Mouse (Mus musculus) MEL (cell line): ENCODE data around the gene Senp1. TPM values are rescaled to one million over a fixed set of nuclear protein-coding genes. Genes with fewer than 3 reads are reported as not detected.

Experiments
- DNase-seq: peaks from one replicate; pipeline ENCODE4 v3.0.0; 2011; ENCODE audit warnings: low read depth, low spot score
- H3K27ac ChIP-seq: 2 replicates; pipeline ENCODE4 v1.5.1; 2012; ENCODE audit warnings: low read depth, mild to moderate bottlenecking, control low read depth, low read length, moderate library complexity; ENCODE audit not compliant: control insufficient read depth
- H3K27me3 ChIP-seq, 2 experiments: fragments of 150-350 bp in 1 of 2; sonication (generic) in 1 of 2; 2 replicates each; pipeline ENCODE4 v1.6.1; 2012; ENCODE audit warnings: low read length in 2 of 2, mild to moderate bottlenecking in 2 of 2, improper control_type of control experiment in 1 of 2, moderate library complexity in 1 of 2; ENCODE audit not compliant: insufficient read depth in 2 of 2, control insufficient read depth in 1 of 2
- H3K36me3 ChIP-seq, 2 experiments: 2 replicates each; pipeline ENCODE4 v1.6.1; 2012 to 2014; ENCODE audit warnings: low read length in 2 of 2, improper control_type of control experiment in 1 of 2, inconsistent platforms in 1 of 2, mild to moderate bottlenecking in 1 of 2; ENCODE audit not compliant: insufficient read depth in 2 of 2, control insufficient read depth in 1 of 2
- H3K4me1 ChIP-seq, 2 experiments: fragments of 150-350 bp in 1 of 2; sonication (generic) in 1 of 2; 2 replicates each; pipeline ENCODE4 v1.6.1; 2012; ENCODE audit warnings: low read length in 2 of 2, improper control_type of control experiment in 1 of 2, mild to moderate bottlenecking in 1 of 2; ENCODE audit not compliant: insufficient read depth in 2 of 2, control insufficient read depth in 1 of 2
- H3K4me3 ChIP-seq, 2 experiments: fragments of 150-350 bp in 1 of 2; sonication (generic) in 1 of 2; 2 replicates each; pipeline ENCODE4 v1.5.1; 2012; ENCODE audit warnings: low read depth in 2 of 2, low read length in 2 of 2, mild to moderate bottlenecking in 2 of 2, moderate library complexity in 2 of 2, control low read depth in 1 of 2, improper control_type of control experiment in 1 of 2; ENCODE audit not compliant: control insufficient read depth in 1 of 2, insufficient read depth in 1 of 2
- H3K79me2 ChIP-seq: 2 replicates; pipeline ENCODE4 v1.6.1; 2012; ENCODE audit warnings: mild to moderate bottlenecking, low read length, moderate library complexity; ENCODE audit not compliant: control insufficient read depth, poor library complexity, insufficient read depth
- H3K9ac ChIP-seq: 2 replicates; pipeline ENCODE4 v1.6.1; 2012; ENCODE audit warnings: low read depth, mild to moderate bottlenecking, control low read depth, low read length, moderate library complexity; ENCODE audit not compliant: control insufficient read depth, poor library complexity, severe bottlenecking
- H3K9me3 ChIP-seq: fragments of 150-350 bp; sonication (generic); replicated peaks from 2 replicates; pipeline ENCODE4 v1.6.1; 2012; ENCODE audit warnings: mild to moderate bottlenecking, low read length, improper control_type of control experiment, moderate library complexity; ENCODE audit not compliant: insufficient read depth
- BHLHE40 ChIP-seq: IDR thresholded peaks from 2 replicates; pipeline ENCODE4 v1.6.1; 2012; ENCODE audit warnings: low read depth, mild to moderate bottlenecking, inconsistent platforms, low read length, improper control_type of control experiment, borderline replicate concordance
- CHD2 ChIP-seq: IDR thresholded peaks from 2 replicates; pipeline ENCODE4 v1.6.1; 2011; ENCODE audit warnings: low read length, improper control_type of control experiment
- CTCF ChIP-seq, 3 experiments: IDR thresholded peaks in 2 of 3; conservative IDR thresholded peaks in 1 of 3; 2 replicates each; pipeline ENCODE4 v1.5.1; 2011 to 2012; ENCODE audit warnings: low read length in 3 of 3, low read depth in 2 of 3, mild to moderate bottlenecking in 2 of 3, improper control_type of control experiment in 1 of 3, inconsistent platforms in 1 of 3, mixed read lengths in 1 of 3, moderate library complexity in 1 of 3; ENCODE audit not compliant: control insufficient read depth in 1 of 3, insufficient read depth in 1 of 3, poor library complexity in 1 of 3, severe bottlenecking in 1 of 3
- ELF1 ChIP-seq: IDR thresholded peaks from 2 replicates; pipeline ENCODE4 v1.6.1; 2014; ENCODE audit warnings: low read depth, mild to moderate bottlenecking, inconsistent platforms, low read length, improper control_type of control experiment, moderate library complexity
- EP300 ChIP-seq, 2 experiments: IDR thresholded peaks; 2 replicates each; pipeline ENCODE4 v1.6.1; 2011; ENCODE audit warnings: improper control_type of control experiment in 2 of 2, low read length in 2 of 2, low read depth in 1 of 2, mild to moderate bottlenecking in 1 of 2
- JUND ChIP-seq: IDR thresholded peaks from 2 replicates; pipeline ENCODE4 v1.6.1; 2011; ENCODE audit warnings: low read depth, mild to moderate bottlenecking, improper control_type of control experiment, low read length
- KAT2A ChIP-seq: conservative IDR thresholded peaks from 2 replicates; pipeline ENCODE4 v1.6.1; 2012; ENCODE audit warnings: low read depth, low read length, improper control_type of control experiment, inconsistent platforms
- MAFK ChIP-seq: IDR thresholded peaks from 2 replicates; pipeline ENCODE4 v1.6.1; 2011; ENCODE audit warnings: low read depth, mild to moderate bottlenecking, low read length, improper control_type of control experiment, borderline replicate concordance
- MEF2A ChIP-seq: IDR thresholded peaks from 2 replicates; pipeline ENCODE4 v1.6.1; 2014; ENCODE audit warnings: low read depth, mild to moderate bottlenecking, inconsistent platforms, low read length, improper control_type of control experiment; ENCODE audit not compliant: poor library complexity, insufficient replicate concordance, severe bottlenecking; ENCODE audit errors: extremely low read depth
- MYB ChIP-seq: IDR thresholded peaks from 2 replicates; pipeline ENCODE4 v1.6.1; 2011; ENCODE audit warnings: mild to moderate bottlenecking, low read depth, low read length, improper control_type of control experiment
- POLR2AphosphoS2 ChIP-seq: IDR thresholded peaks from 2 replicates; pipeline ENCODE4 v1.6.1; 2011; ENCODE audit warnings: low read length, improper control_type of control experiment
- RAD21 ChIP-seq: IDR thresholded peaks from 2 replicates; pipeline ENCODE4 v1.6.1; 2011; ENCODE audit warnings: mild to moderate bottlenecking, low read depth, low read length, improper control_type of control experiment
- SMC3 ChIP-seq: IDR thresholded peaks from 2 replicates; pipeline ENCODE4 v1.6.1; 2011; ENCODE audit warnings: low read depth, low read length, improper control_type of control experiment
- TAL1 ChIP-seq: IDR thresholded peaks from 2 replicates; pipeline ENCODE4 v1.6.1; 2012; ENCODE audit warnings: mild to moderate bottlenecking, inconsistent platforms, low read length, moderate library complexity, mixed read lengths
- TCF12 ChIP-seq: IDR thresholded peaks from 2 replicates; pipeline ENCODE4 v1.6.1; 2014; ENCODE audit warnings: low read depth, mild to moderate bottlenecking, inconsistent platforms, low read length, improper control_type of control experiment, moderate library complexity
- USF2 ChIP-seq, 2 experiments: IDR thresholded peaks; 2 replicates each; pipeline ENCODE4 v1.6.1; 2011 to 2012; ENCODE audit warnings: improper control_type of control experiment in 2 of 2, low read length in 2 of 2, borderline replicate concordance in 1 of 2, inconsistent platforms in 1 of 2, low read depth in 1 of 2, mild to moderate bottlenecking in 1 of 2; ENCODE audit not compliant: insufficient read depth in 1 of 2
- ZC3H11A ChIP-seq: IDR thresholded peaks from 2 replicates; pipeline ENCODE4 v1.6.1; 2012; ENCODE audit warnings: low read depth, mild to moderate bottlenecking, inconsistent platforms, low read length, improper control_type of control experiment
- ZMIZ1 ChIP-seq: IDR thresholded peaks from 2 replicates; pipeline ENCODE4 v1.6.1; 2012; ENCODE audit warnings: low read depth, mild to moderate bottlenecking, inconsistent platforms, low read length, improper control_type of control experiment, moderate library complexity
- polyA plus RNA-seq, 2 experiments: library from polyadenylated mRNA; stranded (reverse) in 1 of 2; unstranded in 1 of 2; fragments of >175 nt in 1 of 2; fragments of >200 nt in 1 of 2; gene quantifications; 2 replicates each; pipeline versions ENCODE4 v1.2.1 to v1.2.4; 2012; ENCODE audit warnings: low replicate concordance in 2 of 2, low read depth in 1 of 2; ENCODE audit not compliant: insufficient read length in 2 of 2, insufficient read depth in 1 of 2, missing spikeins in 1 of 2
- total RNA-seq: library from RNA; depleted of rRNA; stranded (reverse); fragments of 300-350 nt; gene quantifications from 2 replicates; pipeline ENCODE4 v1.2.3, GENCODE M21; 2012

The Senp1 gene
- total and polyA plus RNA-seq, 3 experiments: 34.1 to 96.5 TPM; not detected in 1

DNA sequence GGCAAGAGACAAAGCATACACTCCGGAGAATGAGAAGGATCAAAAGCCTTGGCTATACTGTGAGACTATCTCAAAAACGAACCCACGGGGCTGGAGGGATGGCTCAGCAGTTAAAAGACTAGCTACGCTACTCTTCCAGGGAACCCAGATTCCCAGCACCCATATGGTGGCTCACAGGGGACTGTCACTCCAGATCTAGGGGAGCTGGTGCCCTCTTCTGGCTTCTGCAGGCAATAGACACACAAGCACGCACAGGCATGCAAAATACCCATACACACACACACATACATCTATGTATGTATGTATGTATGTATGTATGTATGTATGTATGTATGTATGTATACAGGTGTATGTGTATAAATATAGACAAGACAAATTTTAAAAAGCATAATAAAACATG, 57.0 kb downstream of the Senp1 start:
- Histone ChIP-seq H3K4me3 (no peak overlapping the region), H3K9me3 (no peaks in the 10 kb centered on the region), H3K36me3 (peaks cover 0 to 8% of the 10 kb centered on the region in 2 experiments; a peak in 1 of 4 replicates), H3K9ac (no peak overlapping the region), H3K27ac (no peak overlapping the region), H3K79me2 (no peaks in the 10 kb centered on the region), H3K27me3 (no peaks in the 10 kb centered on the region), H3K4me1 (no peaks in the 10 kb centered on the region)
- TF ChIP-seq SMC3 (peak; percentile 43), CHD2 (no peak), EP300 (IDR thresholded peaks at IDR 0.05; ENCODE audit: low read depth in 1 of 2, low read length in 2 of 2) (no peak), ELF1 (no peak), BHLHE40 (no peak), MAFK (no peak), TCF12 (no peak), MYB (no peak), ZMIZ1 (no peak), RAD21 (peak; percentile 33), TAL1 (no peak), ZC3H11A (0 out of 2 replicates have a peak, but pooled peaks have one; percentile 1), CTCF (IDR thresholded peaks at IDR 0.05 in 2 of 3, conservative IDR thresholded peaks at IDR 0.05 in 1 of 3; ENCODE audit: control insufficient read depth in 1 of 3, insufficient read depth in 1 of 3, low read depth in 2 of 3, low read length in 3 of 3, poor library complexity in 1 of 3, severe bottlenecking in 1 of 3) (peak; percentile 34 to 66 (median 54))
- peak; percentile 50 for DNase-seq

DNA sequence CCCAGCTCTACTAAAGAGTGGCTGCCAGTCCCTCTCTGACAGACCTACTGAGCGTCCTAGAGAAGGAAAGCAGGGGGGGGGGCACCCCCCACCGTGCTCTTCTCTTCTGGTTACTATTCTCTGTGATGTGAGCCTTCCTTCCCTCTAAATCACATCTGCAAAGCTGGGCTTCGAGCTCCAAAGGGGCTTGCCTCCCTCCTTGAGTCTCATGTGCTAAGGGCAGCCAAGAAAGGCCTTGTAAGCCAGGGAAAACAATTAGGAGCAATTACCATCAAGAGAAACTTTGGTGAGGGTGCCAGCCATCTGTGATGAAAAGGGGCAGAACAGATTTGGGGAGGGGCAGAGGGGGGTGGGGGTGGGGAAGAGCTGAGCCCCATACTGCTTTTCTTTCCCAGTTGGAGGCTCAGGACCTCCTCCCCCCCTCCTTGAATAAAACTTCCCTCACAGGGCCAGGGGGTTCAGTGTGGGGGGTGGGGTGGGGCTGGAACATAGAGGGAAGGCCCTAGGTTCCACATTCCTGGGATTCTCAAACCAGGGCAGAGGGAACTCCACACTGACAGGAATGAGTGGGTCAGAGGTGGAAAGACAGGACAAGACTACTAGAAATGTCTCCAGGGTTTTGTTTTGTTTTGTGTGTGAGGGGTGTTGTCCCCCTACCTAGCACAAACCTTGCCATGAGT, 58.3 kb downstream of the Senp1 start:
- no peak overlapping the region for H3K9ac ChIP-seq
- no peak overlapping the region for H3K4me3 ChIP-seq
- H3K36me3 ChIP-seq: peaks cover 0 to 2% of the 10 kb centered on the region in 2 experiments; a peak in 1 of 4 replicates
- TF ChIP-seq ELF1: no peak
- peak; percentile 19; the same call in 1 of the 2 replicates for TF ChIP-seq POLR2AphosphoS2
- DNase-seq: no peak
- no peaks in the 10 kb centered on the region for H3K9me3 ChIP-seq
- peaks cover 0 to 5% of the 10 kb centered on the region in 2 experiments; a peak in 1 of 4 replicates for H3K27me3 ChIP-seq
- no peaks in the 10 kb centered on the region for H3K79me2 ChIP-seq
- H3K27ac ChIP-seq: no peak overlapping the region
- no peaks in the 10 kb centered on the region for H3K4me1 ChIP-seq

DNA sequence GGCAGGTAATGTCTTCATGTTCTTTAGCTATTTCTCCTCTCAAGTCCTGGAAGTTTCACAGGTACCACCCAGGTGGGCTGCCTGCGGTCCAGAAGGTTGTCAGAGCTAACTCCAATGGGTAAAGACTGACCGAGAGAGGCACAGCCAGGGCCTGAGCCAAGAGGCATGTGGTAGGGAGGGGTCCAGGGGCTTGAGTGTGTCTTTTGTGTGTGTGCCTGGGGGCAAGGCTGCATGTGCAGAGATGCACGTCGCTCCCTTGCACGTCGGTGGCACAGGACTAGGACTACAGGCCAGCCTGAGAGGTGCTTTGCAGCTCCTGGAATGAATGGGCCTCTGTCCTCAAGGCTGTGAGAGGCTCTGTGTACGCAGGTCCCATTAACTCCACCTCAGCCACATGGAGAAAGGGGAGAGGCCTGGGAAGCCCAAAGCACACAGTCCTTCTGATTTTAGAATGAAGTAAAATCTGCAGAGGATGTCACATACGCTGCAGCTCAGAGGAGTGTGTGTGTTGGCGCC, 60.3 kb downstream of the Senp1 start:
- H3K27me3 ChIP-seq: peaks cover 9 to 17% of the 10 kb centered on the region in 2 experiments
- H3K9me3 ChIP-seq: no peaks in the 10 kb centered on the region
- H3K27ac ChIP-seq: no peak overlapping the region
- DNase-seq: no peak
- H3K9ac ChIP-seq: no peak overlapping the region
- H3K4me1 ChIP-seq: no peaks in the 10 kb centered on the region
- H3K36me3 ChIP-seq: no peaks in the 10 kb centered on the region; a peak in 1 of 4 replicates
- no peaks in the 10 kb centered on the region for H3K79me2 ChIP-seq
- no peak overlapping the region for H3K4me3 ChIP-seq
- TF ChIP-seq KAT2A: no peak
- no peak for TF ChIP-seq JUND
- TF ChIP-seq USF2 (IDR thresholded peaks at IDR 0.05; ENCODE audit: borderline replicate concordance in 1 of 2, insufficient read depth in 1 of 2, low read depth in 1 of 2, low read length in 2 of 2): no peak
- no peak for TF ChIP-seq BHLHE40
- no peak for TF ChIP-seq ZC3H11A
- no peak for TF ChIP-seq MEF2A
- TF ChIP-seq ZMIZ1: no peak
